Mouse (Mus musculus) large intestine, adult 2 months (tissue): ENCODE measurements around the gene Sestd1. TPM values are rescaled to one million over a fixed set of nuclear protein-coding genes. Genes with fewer than 3 reads are reported as not detected.

Source experiments
- DNase-seq: peaks from one replicate; pipeline ENCODE4 v3.0.0-alpha.2; 2012; ENCODE audit warnings: low read depth, low spot score
- WGBS: fragments of 180-500 bp; shearing (Covaris S2); methylation state at CpG from one replicate; pipeline ENCODE4 v1.1.7; 2018; 5-methylcytosine and 5-hydroxymethylcytosine counted together
- polyA plus RNA-seq: library from polyadenylated mRNA; depleted of rRNA; stranded (reverse); fragments of >200 nt; gene quantifications from 2 replicates; pipeline ENCODE4 v1.2.3, GENCODE M21; 2012

Gene Sestd1
- polyA plus RNA-seq, 1 experiment: 9.9 TPM

- DNase-seq: no peak
- 53% methylated on average over 3 of the region's 3 CpGs for WGBS
These were observed 42.3 kb downstream of the Sestd1 start for GRCm38 (mm10) chr2:77238046-77238445.

GRCm38 (mm10) chr2:77236860-77237259 is 43.5 kb downstream of the Sestd1 start:
- DNase-seq: no peak
- 88% methylated on average over 4 of the region's 4 CpGs for WGBS

GRCm38 (mm10) chr2:77235896-77236295 is 44.5 kb downstream of the Sestd1 start:
- DNase-seq: no peak
- WGBS: 88% methylated on average over 4 of the region's 4 CpGs

DNA sequence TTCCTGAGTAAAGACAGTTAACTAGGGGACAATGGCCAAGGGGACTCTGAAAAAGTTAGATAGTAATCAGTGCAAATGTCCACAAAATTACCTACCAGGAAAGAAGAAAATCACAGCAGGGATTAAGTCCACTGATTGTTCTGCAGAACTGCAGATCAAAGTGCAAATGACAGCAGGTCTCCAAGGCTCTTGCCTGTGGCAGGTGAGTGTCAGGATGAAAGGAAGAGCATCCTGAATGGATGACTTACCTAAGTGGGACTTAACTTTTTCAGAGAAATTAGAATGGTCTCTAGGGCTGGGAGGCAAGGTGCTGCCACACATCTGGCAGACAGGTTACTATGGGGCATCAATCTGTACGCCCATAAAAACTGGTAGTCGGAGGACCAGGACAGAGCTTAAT is 47.8 kb downstream of the Sestd1 start:
- 90% methylated on average over 2 of the region's 2 CpGs for WGBS
- DNase-seq: no peak

DNA sequence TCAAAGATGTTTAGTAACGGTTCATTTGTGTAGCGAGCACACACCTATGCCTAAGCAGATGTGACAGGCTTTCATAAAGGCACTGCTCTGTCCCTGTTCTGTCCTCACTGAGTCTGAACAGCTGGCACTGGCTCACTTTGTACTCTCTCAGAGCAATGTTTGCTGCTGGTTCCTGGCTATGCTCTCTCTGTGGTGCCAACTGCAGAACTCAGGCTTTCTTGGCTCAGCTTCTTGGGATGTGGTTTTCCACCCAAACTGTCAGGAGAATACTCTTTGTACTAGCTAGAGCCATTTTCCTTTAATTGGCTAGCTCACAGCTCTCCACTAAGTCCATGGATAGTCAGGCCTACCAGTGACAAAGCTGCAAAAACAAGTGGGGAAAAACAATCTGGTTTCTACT is 59.4 kb downstream of the Sestd1 start:
- 90% methylated on average over 2 of the region's 2 CpGs for whole genome bisulfite sequencing
- DNase-seq: no peak

GRCm38 (mm10) chr2:77212885-77213284 is 67.5 kb downstream of the Sestd1 start:
- WGBS: 89% methylated on average over 5 of the region's 5 CpGs
- DNase-seq: no peak

DNA sequence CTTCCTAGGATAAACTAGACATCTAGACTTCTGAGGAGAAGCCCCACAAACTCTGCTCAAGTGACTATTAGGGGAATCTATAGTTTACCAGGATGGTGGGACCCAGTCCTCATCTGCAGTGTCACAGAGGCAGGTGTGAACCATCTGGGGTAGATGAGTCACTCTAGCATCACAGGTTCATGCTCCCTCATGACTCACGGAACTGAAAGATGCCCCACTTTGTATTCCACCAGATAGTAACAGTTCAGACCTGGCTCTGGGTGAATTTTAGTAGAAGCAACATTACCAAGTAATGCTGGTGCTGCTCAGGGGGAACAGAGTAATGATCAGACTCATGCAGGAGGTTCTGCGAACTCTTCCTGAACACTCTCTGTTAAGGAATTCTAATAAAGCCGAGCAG is 73.4 kb downstream of the Sestd1 start:
- 85% methylated on average over 3 of the region's 3 CpGs for WGBS
- DNase-seq: no peak

DNA sequence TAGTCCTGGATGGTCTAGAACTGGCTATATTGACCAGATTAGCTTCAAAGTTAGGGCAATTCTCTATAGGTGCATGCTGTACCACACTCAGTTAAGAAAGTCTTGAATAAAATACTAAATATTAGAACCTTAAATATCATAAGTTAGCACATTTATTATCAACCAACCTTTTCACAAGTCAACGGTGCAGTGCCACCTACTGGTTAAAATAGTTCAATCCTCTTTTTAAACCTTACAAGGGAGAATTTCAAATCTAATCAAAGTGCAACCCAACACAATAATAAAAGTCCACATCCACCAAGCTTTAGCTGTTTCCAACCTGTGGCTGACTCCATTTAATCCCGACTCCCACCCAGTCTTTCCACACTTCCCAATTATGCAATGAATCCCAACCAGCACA is 76.5 kb downstream of the Sestd1 start:
- no peak for DNase-seq
- 47% methylated on average over 2 of the region's 2 CpGs for WGBS

GRCm38 (mm10) chr2:77201900-77202299 is 78.5 kb downstream of the Sestd1 start:
- WGBS: 96% methylated on average over 1 of the region's 1 CpGs
- DNase-seq: no peak

GRCm38 (mm10) chr2:77200958-77201614 is 79.3 kb downstream of the Sestd1 start:
- DNase-seq: no peak
- WGBS: 75% methylated on average over 5 of the region's 5 CpGs

DNA sequence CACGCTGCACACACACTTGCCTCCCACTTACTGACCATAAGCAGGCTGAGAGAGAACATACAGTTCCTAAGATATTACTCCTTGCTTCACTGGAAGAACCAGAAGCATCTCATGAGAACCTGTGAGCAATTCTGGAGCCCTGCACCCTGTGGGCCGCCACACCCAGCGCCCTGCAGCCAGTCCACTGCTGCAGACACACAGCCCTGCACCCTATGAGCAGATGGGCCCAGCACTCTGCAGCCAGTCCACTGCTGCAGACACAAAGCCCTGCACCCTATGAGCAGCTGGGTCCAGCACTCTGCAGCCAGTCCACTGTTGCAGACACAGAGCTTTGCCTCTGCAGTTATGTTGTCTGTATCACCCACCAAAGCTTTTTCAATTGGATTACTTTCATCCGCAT is 80.0 kb downstream of the Sestd1 start:
- no peak for DNase-seq

DNA sequence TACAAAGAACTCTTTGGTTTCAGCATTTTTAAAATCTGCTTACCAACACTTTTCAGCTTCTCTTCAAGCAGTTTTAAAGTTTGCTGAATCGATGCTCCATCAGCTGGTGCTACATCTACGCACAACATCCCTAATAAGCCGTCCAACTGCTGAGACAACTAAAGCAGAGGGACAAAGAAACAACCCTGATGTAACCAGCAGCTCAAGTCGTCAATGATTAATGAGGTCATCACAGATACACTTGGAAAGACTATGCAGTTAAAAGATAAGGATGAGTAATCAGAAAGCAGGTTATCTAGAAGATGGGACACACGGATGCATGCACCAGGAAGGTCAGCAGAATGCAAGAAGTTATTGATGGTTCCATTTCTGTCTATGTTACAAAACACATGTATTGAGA is 82.1 kb downstream of the Sestd1 start:
- 74% methylated on average over 5 of the region's 5 CpGs for WGBS
- DNase-seq: no peak

More for the DNA sequence above, 80.0 kb downstream of the Sestd1 start:
- 96% methylated on average over 4 of the region's 4 CpGs for WGBS

DNA sequence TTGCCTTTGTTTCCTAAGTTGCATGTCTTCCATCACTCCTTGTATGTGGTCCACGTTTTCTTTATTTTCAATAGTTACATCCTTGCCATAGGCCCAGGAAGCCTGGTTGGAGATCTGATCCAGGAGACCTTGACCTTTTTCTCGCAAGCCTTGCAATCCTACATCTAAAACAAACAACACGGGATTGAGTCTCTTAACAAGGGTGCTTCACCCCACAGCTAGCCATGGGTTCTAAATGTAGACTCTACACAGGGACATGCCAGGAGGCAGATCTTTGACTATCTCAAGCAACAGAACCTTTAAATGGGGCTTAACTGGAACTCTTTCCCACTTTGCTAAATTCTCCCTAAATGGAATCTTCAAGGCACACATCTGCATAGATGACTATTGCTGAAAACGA is 83.6 kb downstream of the Sestd1 start:
- 84% methylated on average over 4 of the region's 4 CpGs for WGBS
- no peak for DNase-seq

DNA sequence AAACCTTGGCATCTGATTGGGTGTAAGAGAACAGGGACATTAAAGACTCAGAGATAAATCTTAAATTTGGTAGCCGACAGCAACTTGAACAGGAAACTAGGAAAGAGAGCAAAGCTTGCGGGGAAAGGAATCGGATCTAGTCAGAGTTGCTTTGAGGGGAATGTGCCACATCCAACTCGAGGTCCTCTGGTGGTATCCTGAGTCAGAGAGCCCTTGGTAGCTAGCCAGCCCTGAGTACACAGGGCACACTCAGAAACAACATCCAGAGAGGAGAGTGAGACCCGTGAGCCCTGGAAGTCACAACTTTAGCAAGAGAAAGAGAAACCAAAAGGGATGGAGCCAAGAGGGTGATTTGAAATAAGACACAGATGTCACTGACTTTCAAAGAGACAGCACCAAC is 85.3 kb downstream of the Sestd1 start:
- 82% methylated on average over 5 of the region's 5 CpGs for WGBS
- DNase-seq: no peak

GRCm38 (mm10) chr2:77191811-77192210 is 88.6 kb downstream of the Sestd1 start:
- DNase-seq: no peak

DNA sequence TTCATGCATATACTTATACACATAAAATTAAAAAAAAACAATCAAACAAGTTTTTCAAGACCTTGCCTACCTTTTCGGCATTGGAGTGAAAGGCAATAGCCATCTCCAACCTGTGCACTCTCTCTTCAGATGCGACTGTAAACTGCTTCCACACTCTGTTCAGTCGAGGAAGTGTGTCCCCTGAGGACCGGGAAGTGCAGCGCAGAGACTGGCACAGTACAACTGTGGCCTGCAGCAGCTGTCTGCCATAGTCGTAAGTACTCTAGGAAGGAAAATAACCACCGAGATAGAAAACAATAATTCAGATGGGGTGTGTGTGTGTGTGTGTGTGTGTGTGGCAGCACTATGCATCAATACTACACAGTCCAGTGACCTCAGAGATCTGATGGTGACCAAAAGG is 89.5 kb downstream of the Sestd1 start:
- 93% methylated on average over 7 of the region's 7 CpGs for WGBS
- DNase-seq: no peak

More at GRCm38 (mm10) chr2:77191811-77192210, 88.6 kb downstream of the Sestd1 start:
- WGBS: 96% methylated on average over 3 of the region's 3 CpGs

GRCm38 (mm10) chr2:77190301-77190700 is 90.1 kb downstream of the Sestd1 start:
- 88% methylated on average over 3 of the region's 3 CpGs for WGBS

GRCm38 (mm10) chr2:77189671-77190070 is 90.7 kb downstream of the Sestd1 start:
- 94% methylated on average over 7 of the region's 7 CpGs for WGBS
- DNase-seq: no peak

More at GRCm38 (mm10) chr2:77190301-77190700, 90.1 kb downstream of the Sestd1 start:
- no peak for DNase-seq

DNA sequence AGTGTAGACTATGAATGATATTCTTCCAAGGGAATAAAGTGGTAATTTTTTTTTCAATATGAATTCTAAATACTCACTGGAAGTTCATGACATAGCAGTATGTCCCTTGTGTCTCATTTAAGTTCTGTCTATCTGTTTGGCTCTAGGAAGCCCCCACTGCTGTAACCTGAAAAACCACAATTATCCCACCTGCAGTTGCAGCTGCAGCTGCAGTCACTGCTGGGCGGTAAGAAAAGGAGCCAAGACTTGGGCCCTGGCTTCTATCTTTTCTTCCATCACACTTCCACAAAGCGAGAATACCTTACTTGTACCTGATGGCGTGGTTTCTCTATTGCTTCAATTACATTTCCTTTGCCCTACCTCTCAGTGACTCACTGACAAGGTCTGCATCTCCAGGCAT is 92.9 kb downstream of the Sestd1 start:
- 93% methylated on average over 3 of the region's 3 CpGs for WGBS
- DNase-seq: no peak

DNA sequence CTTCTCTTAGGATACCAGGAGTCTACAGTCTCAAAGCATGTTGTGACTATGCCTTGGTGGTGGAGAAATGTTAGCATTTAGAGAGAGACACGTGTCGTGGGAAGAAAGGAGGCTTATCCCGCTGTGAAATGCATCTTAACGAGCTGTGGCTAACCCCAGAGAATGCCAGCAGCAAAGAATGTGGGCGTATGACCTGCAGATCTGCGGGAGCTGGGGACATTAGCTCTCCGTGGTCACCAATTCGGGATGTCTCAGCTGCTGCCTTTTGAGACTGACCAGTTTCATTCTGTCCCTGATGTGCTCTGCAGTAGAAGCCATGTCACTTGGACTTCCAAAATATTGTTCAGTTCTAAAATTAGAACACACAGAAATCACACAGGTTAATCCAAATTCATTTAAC is 93.5 kb downstream of the Sestd1 start:
- no peak for DNase-seq
- WGBS: 83% methylated on average over 8 of the region's 8 CpGs

DNA sequence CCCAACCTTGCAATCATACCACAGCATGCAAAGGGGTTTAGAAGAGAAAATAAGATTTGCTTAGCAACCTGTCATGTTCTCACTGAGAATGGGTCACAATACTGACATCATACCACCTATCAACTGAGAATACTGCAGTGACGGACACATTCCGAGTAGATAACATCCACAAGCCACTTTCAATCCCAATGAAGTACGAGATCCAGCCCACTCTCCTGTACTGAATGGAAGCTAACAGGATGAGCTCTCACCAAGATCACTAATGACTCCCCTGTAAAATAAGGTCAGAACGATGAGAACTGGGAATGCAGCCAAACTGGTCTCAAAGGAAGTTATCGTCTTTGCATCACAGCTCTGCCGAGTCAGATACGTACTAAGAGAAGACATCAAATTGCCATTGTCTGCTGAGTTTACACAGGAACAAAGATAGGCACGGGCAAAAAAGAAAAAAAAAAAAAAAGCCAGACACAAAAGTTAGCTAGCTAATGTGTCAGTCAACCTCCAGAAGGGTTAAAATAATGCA is 96.3 kb downstream of the Sestd1 start:
- WGBS: 63% methylated on average over 8 of the region's 8 CpGs
- no peak for DNase-seq

GRCm38 (mm10) chr2:77183646-77184045 is 96.7 kb downstream of the Sestd1 start:
- DNase-seq: no peak
- 80% methylated on average over 2 of the region's 2 CpGs for WGBS
